Mouse (Mus musculus) gastrocnemius, postnatal 10 days (tissue): ENCODE results near the gene Gm3376. TPM values are rescaled to one million over a fixed set of nuclear protein-coding genes. Genes with fewer than 3 reads are reported as not detected.
"Not testable (repeated sequence)": the region's sequence is repeated elsewhere in the genome, so short reads cannot be mapped to it uniquely, and the experiment has no call there.

Source experiments
- DNase-seq: peaks from one replicate; pipeline ENCODE4 v3.0.0; 2021; ENCODE audit warnings: mixed read lengths
- long read RNA-seq, 2 experiments: library from polyadenylated mRNA; stranded (forward); transcript quantifications; one replicate each; pipeline ENCODE4 v2.0.0; 2021
- total RNA-seq, 2 experiments: library from RNA; stranded (reverse); gene quantifications; 2 replicates each; pipeline ENCODE4 v1.2.3; 2021

Gene Gm3376
- not detected for total RNA-seq
- long read RNA-seq, experiment 1 = 0 reads
- long read RNA-seq, experiment 2 = 0 reads

DNA sequence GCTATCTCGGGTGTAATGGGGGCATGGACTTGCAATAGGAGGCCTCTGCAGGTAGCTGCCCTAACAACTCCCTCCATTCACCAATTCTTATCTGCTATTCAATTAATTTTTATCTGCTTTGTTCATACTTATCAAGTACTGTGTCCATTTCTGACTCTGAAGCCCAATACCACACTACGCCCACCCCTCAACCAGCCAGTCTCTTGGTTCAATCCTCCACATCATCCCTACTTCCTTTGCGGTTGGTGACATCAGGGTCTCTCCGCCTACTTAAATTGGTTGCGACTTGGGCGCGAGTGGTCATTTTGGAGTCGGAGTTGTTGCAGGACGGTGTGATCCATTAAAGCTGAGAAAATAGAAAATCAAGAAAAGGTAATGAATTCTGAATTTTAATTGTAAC, at the start of gene Gm3376:
TSS of gene Gm3376 (plus strand) at position 301 of the 400 bp plus-strand sequence.
- not testable (repeated sequence) for DNase-seq
